ENCODE assay signal across 8 mouse cellular contexts in the genomic region with DNA sequence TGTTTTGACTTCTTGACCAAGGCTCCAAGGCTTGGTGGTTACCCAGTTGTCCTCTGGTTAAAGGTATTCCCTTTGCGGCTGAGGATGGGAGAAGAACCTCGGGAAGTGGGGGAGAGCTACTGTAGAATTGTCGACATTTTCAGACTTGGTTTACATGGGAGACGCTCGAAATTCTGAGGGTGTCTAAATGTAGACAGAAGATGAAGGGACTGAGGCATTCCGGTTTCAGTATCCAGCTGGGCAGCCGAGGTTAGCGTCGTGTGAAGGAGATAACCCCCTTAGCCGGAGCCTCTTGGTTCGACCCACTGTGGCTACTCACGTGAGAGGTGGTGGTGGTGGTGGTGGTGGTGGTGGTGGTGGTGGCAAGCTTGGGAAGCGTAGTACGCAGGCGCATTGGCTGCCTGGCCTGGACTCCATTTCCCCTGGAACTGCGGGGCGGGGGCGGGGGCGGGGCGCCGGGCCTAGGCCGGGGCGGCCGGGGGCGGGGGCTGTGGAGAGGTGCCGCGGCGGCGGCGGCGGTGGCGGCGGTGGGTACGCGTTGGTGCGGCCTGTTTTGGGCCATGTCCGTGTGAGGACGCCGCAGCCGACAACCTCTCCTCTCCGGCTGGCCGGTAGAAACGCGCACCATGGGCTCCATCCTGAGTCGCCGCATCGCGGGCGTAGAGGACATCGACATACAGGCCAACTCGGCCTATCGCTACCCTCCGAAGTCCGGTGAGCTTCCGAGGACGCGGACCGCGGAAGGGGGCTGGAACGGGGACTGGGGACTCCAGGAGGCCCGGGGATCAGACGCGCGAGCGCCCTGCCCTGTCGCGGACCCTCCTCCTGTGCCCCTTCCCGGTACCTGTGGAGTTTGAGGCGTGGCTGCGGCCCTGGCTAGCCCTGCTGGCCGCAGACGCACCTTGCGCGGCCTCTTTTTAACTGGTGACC. TPM values are rescaled to one million over a fixed set of nuclear protein-coding genes. Genes with fewer than 3 reads are reported as not detected.
DNase-seq lines count a peak whose midpoint lies in the region; ATAC-seq lines count a peak whose summit lies in the region.

A gene (plus strand): TSS at position 490 of the 930 bp plus-strand sequence.

- H3K4me2 ChIP-seq in lung, embryonic 16.5 days (ENCODE audit: low read depth, low read length) = peak within 1 kb of the TSS; percentile 67

- H3K27ac ChIP-seq in lung, embryonic 16.5 days (ENCODE audit: low read length) = peak within 1 kb of the TSS; percentile 90

- H3K36me3 ChIP-seq in lung, embryonic 16.5 days (ENCODE audit: control insufficient read depth, insufficient read depth, low read length) = no peaks in the 10 kb centered on the region

- DNase-seq in NIH3T3 (ENCODE audit: low read depth) = peak; percentile 97
- DNase-seq in cerebellum, adult 8-10 months = peak; percentile 83
- DNase-seq in forelimb bud, embryonic 11.5 days (ENCODE audit: low read depth, low spot score) = peak; percentile 94
- peak; percentile 90 for DNase-seq in heart, postnatal 4 days
- peak; percentile 74 to 83 for DNase-seq in layer of hippocampus, adult 8-10 months (ENCODE audit: low spot score in 2 of 2)
- peak; percentile 53 for DNase-seq in ovary, postnatal 10 days (ENCODE audit: low spot score)
- DNase-seq in thymus, postnatal 0 days (ENCODE audit: low spot score) = peak; percentile 77

- no peaks in the 10 kb centered on the region for H3K27me3 ChIP-seq in lung, embryonic 16.5 days (ENCODE audit: control insufficient read depth, insufficient read depth, low read depth, low read length)

- peak within 1 kb of the TSS; percentile 95 for H3K9ac ChIP-seq in lung, embryonic 16.5 days (ENCODE audit: low read length)

- H3K9me3 ChIP-seq in lung, embryonic 16.5 days (ENCODE audit: control insufficient read depth, low read length) = no peaks in the 10 kb centered on the region

- under 1% methylated on average over 61 of the region's 74 CpGs for WGBS in lung, embryonic 16.5 days

- H3K4me1 ChIP-seq in lung, embryonic 16.5 days (replicated peaks; ENCODE audit: control insufficient read depth, insufficient read depth, low read length) = peaks cover 20% of the 10 kb centered on the region

- peak; percentile 90 for ATAC-seq in lung, embryonic 16.5 days (ENCODE audit: low read depth)

- H3K4me3 ChIP-seq in lung, embryonic 16.5 days (ENCODE audit: low read length) = peak within 1 kb of the TSS; percentile 92

RNA-seq across cellular contexts. Expression of the gene that starts here (rescaled TPM):
- total RNA-seq in heart, postnatal 4 days (2021) = 100 to 1,000 TPM; 170 to 187 TPM
- 100 to 1,000 TPM; 204 to 222 (median 214) TPM for total RNA-seq in layer of hippocampus, adult 8-10 months (2022)
- 97.9 and 99.3 TPM in 2 replicates for polyA plus RNA-seq in lung, embryonic 16.5 days (2015; fragmentation: Nextera tagmentation; extraction: Ambion mirVana)
- polyA plus RNA-seq in thymus, postnatal 0 days (2015; fragmentation: Nextera tagmentation; extraction: Ambion mirVana) = 31.1 and 31.7 TPM in 2 replicates

Comparison
In these comparisons a context has a peak if more than half of its experiments do, and no peak if none do; other contexts are left out.
1. Peak in every context shown above with its lines: DNase-seq, ATAC-seq, H3K4me3 ChIP-seq and H3K27ac ChIP-seq.